Mouse (Mus musculus): ENCODE measurements at regions not wholly inside any gene's neighbourhood (a gene's known extent, or its start where the extent isn't known, plus 50 kb on each side); places are given as distances from the start of the nearest gene placed in this dataset.

DNA sequence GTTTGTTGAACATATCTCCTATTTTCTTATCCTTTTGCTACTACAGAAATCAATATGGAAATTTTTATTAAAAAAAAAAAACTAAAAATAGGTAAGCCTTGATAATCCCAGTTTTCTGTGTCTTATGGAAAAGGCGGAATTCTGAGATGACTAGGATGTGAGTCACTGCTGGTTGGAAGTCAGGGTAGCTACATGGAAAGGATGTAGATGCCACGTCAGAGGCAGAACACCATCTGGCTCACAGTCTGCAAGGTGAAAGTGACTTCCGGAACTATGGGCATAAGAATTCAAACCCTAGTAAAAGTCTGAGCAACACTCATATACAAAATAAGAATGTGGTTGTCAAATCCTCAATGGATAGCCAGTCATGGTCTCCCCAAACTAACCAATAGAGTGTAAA is 140.0 kb upstream of the Slc8a1 start:
- Histone ChIP-seq H3K4me1 (ENCODE audit: control insufficient read depth in 1 of 2, insufficient read depth in 2 of 2) (no peaks in the 10 kb centered on the region), H3K4me3 (replicated peaks in 1 of 3; ENCODE audit: low read depth in 2 of 3, low read length in 2 of 3, poor library complexity in 1 of 3) (no peak overlapping the region), H3K4me2 (ENCODE audit: insufficient read depth, low read depth, poor library complexity, severe bottlenecking) (no peak overlapping the region), H3K9ac (ENCODE audit: insufficient read depth, low read depth) (no peak overlapping the region), H3K9me3 (replicated peaks; ENCODE audit: low read length) (no peaks in the 10 kb centered on the region), H3K79me2 (replicated peaks; ENCODE audit: control insufficient read depth, extremely low read depth, insufficient read depth, poor library complexity, severe bottlenecking) (no peaks in the 10 kb centered on the region), H3K36me3 (replicated peaks in 1 of 2; ENCODE audit: control insufficient read depth in 1 of 2, insufficient read depth in 1 of 2, low read length in 1 of 2) (no peaks in the 10 kb centered on the region), H3K27me3 (replicated peaks) (no peaks in the 10 kb centered on the region), H3K27ac (ENCODE audit: insufficient read depth, low read depth) (no peak overlapping the region)
- no peak for DNase-seq (ENCODE audit: extremely low read depth)
- dilution Hi-C loops (cut with MboI; ENCODE audit: extremely low pct_ligation_motif_present, extremely low pct_unique_long_range_greater_than_20kb, low sequenced_read_pairs) (no loop called here), in situ Hi-C loops (cut with MboI; ENCODE audit: low pct_ligation_motif_present, low pct_unique_long_range_greater_than_20kb, low sequenced_read_pairs) (no loop called here)
- TF ChIP-seq UBTF (IDR thresholded peaks at IDR 0.05; ENCODE audit: low read depth, low read length): no peak
- TF ChIP-seq ETS1 (conservative IDR thresholded peaks at IDR 0.05; ENCODE audit: low read depth, low read length): no peak
- TF ChIP-seq RAD21 (IDR thresholded peaks at IDR 0.05; ENCODE audit: low read depth, low read length): no peak
- no peak for TF ChIP-seq POLR2AphosphoS2 (IDR thresholded peaks at IDR 0.05; ENCODE audit: low read depth, low read length)
- no peak for TF ChIP-seq MEF2A (IDR thresholded peaks at IDR 0.05; ENCODE audit: borderline replicate concordance, low read depth, low read length)
- no peak for TF ChIP-seq SIN3A (IDR thresholded peaks at IDR 0.05; ENCODE audit: low read length)
- no peak for TF ChIP-seq EP300 (IDR thresholded peaks at IDR 0.05; ENCODE audit: low read length)
- TF ChIP-seq MAX (IDR thresholded peaks at IDR 0.05; ENCODE audit: low read length): no peak
- TF ChIP-seq CTCF (conservative IDR thresholded peaks at IDR 0.05 in 1 of 2, IDR thresholded peaks at IDR 0.05 in 1 of 2; ENCODE audit: low read depth in 2 of 2, low read length in 2 of 2): no peak
- no peak for TF ChIP-seq ZC3H11A (IDR thresholded peaks at IDR 0.05; ENCODE audit: low read depth, low read length)
- no peak for TF ChIP-seq JUND (conservative IDR thresholded peaks at IDR 0.05; ENCODE audit: low read depth, low read length)

DNA sequence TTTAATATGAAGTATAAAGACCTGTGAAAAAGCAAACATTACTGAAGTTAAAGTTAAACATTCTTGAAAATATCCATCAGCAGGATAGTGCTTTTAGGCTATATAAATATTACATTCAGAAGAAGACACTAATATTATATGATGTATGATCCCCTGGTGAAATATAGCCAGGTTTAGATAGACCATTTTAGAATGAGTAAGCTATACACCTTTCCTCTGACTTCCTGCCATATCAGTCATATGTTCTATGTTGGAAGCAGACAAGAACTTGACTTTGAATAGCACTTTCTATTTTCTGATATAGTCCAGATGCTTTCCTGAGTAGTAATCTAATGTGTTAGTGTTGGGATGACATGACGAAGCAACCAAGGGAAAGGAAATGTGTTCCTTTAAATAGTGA is 128.5 kb upstream of the Slc8a1 start:
- TF ChIP-seq ZNF384 (IDR thresholded peaks at IDR 0.05; ENCODE audit: low read depth, low read length) (no peak), EP300 (IDR thresholded peaks at IDR 0.05; ENCODE audit: low read length) (no peak), KAT2A (IDR thresholded peaks at IDR 0.05; ENCODE audit: insufficient replicate concordance, low read length) (no peak), HCFC1 (IDR thresholded peaks at IDR 0.05; ENCODE audit: low read depth, low read length) (no peak), E2F4 (IDR thresholded peaks at IDR 0.05; ENCODE audit: insufficient replicate concordance, low read depth, low read length) (no peak), MXI1 (IDR thresholded peaks at IDR 0.05; ENCODE audit: low read depth, low read length) (no peak), MEF2A (IDR thresholded peaks at IDR 0.05; ENCODE audit: borderline replicate concordance, low read depth, low read length) (no peak), NRF1 (IDR thresholded peaks at IDR 0.05; ENCODE audit: low read depth, low read length) (no peak), TCF12 (IDR thresholded peaks at IDR 0.05; ENCODE audit: low read depth, low read length) (no peak), MYC (IDR thresholded peaks at IDR 0.05; ENCODE audit: low read depth, low read length) (no peak), GABPA (IDR thresholded peaks at IDR 0.05; ENCODE audit: insufficient replicate concordance, low read depth, low read length) (no peak), ZC3H11A (IDR thresholded peaks at IDR 0.05; ENCODE audit: low read depth, low read length) (no peak), USF2 (conservative IDR thresholded peaks at IDR 0.05; ENCODE audit: low read depth, low read length) (no peak)
- Histone ChIP-seq H3K4me2 (ENCODE audit: insufficient read depth, low read depth, poor library complexity, severe bottlenecking) (no peak overlapping the region), H3K4me1 (ENCODE audit: control insufficient read depth in 1 of 2, insufficient read depth in 2 of 2) (no peaks in the 10 kb centered on the region), H3K9ac (ENCODE audit: insufficient read depth, low read depth) (no peak overlapping the region), H3K4me3 (replicated peaks in 1 of 3; ENCODE audit: low read depth in 2 of 3, low read length in 2 of 3, poor library complexity in 1 of 3) (no peak overlapping the region), H3K79me2 (replicated peaks; ENCODE audit: control insufficient read depth, extremely low read depth, insufficient read depth, poor library complexity, severe bottlenecking) (no peaks in the 10 kb centered on the region), H3K27me3 (replicated peaks) (no peaks in the 10 kb centered on the region), H3K27ac (ENCODE audit: insufficient read depth, low read depth) (no peak overlapping the region), H3K9me3 (replicated peaks; ENCODE audit: low read length) (no peaks in the 10 kb centered on the region), H3K36me3 (replicated peaks in 1 of 2; ENCODE audit: control insufficient read depth in 1 of 2, insufficient read depth in 1 of 2, low read length in 1 of 2) (no peaks in the 10 kb centered on the region)
- in situ Hi-C loops (cut with MboI; ENCODE audit: low pct_ligation_motif_present, low pct_unique_long_range_greater_than_20kb, low sequenced_read_pairs) (no loop called here), dilution Hi-C loops (cut with MboI; ENCODE audit: extremely low pct_ligation_motif_present, extremely low pct_unique_long_range_greater_than_20kb, low sequenced_read_pairs) (no loop called here)
- DNase-seq (ENCODE audit: extremely low read depth): no peak
